Mouse (Mus musculus) midbrain, postnatal 0 days (tissue): ENCODE data around the gene Myl6. TPM values are rescaled to one million over a fixed set of nuclear protein-coding genes. Genes with fewer than 3 reads are reported as not detected.
"Not testable (repeated sequence)": the region's sequence is repeated elsewhere in the genome, so short reads cannot be mapped to it uniquely, and the experiment has no call there.

Source experiments
- ATAC-seq: fragments of 200-750 bp; cut with Nextera tagmentation; 2 replicates; pipeline ENCODE4 v1.8.0; 2017; ENCODE audit warnings: moderate number of reproducible peaks, mild to moderate bottlenecking, moderate TSS enrichment, moderate library complexity; ENCODE audit not compliant: low FRiP score
- DNase-seq: peaks from one replicate; pipeline ENCODE4 v3.0.0-alpha.2; 2015; ENCODE audit warnings: low spot score
- H3K27ac ChIP-seq: fragments of 300-500 bp; sonication (generic); 2 replicates; pipeline ENCODE4 v1.5.1; 2014; ENCODE audit warnings: low read depth, mild to moderate bottlenecking, low read length, mixed read lengths
- H3K27me3 ChIP-seq: fragments of 300-500 bp; sonication (generic); 2 replicates; pipeline ENCODE4 v1.6.1; 2014; ENCODE audit warnings: low read length, control low read depth, mixed read lengths; ENCODE audit not compliant: insufficient read depth
- H3K36me3 ChIP-seq: fragments of 300-500 bp; sonication (generic); 2 replicates; pipeline ENCODE4 v1.6.1; 2014; ENCODE audit warnings: low read length, control low read depth, mixed read lengths; ENCODE audit not compliant: insufficient read depth
- H3K4me1 ChIP-seq: fragments of 300-500 bp; sonication (generic); 2 replicates; pipeline ENCODE4 v1.6.1; 2014; ENCODE audit warnings: mild to moderate bottlenecking, control low read depth, antibody characterized with exemption, low read length, mixed read lengths; ENCODE audit not compliant: insufficient read depth
- H3K4me2 ChIP-seq: fragments of 300-500 bp; sonication (generic); 2 replicates; pipeline ENCODE4 v1.6.1; 2014; ENCODE audit warnings: low read depth, mild to moderate bottlenecking, low read length, mixed read lengths; ENCODE audit not compliant: poor library complexity, severe bottlenecking
- H3K4me3 ChIP-seq: fragments of 300-500 bp; sonication (generic); 2 replicates; pipeline ENCODE4 v1.5.1; 2014; ENCODE audit warnings: low read depth, mild to moderate bottlenecking, low read length, moderate library complexity
- H3K9ac ChIP-seq: fragments of 300-500 bp; sonication (generic); replicated peaks from 2 replicates; pipeline ENCODE4 v1.6.1; 2014; ENCODE audit warnings: mild to moderate bottlenecking, low read length, moderate library complexity, mixed read lengths; ENCODE audit not compliant: poor library complexity, severe bottlenecking
- H3K9me3 ChIP-seq: fragments of 300-500 bp; sonication (generic); 2 replicates; pipeline ENCODE4 v1.6.1; 2016; ENCODE audit warnings: low read length, control low read depth
- CTCF ChIP-seq: IDR thresholded peaks from 2 replicates; pipeline ENCODE4 v1.5.1; 2016; ENCODE audit warnings: antibody characterized with exemption, mild to moderate bottlenecking
- WGBS: fragments of 180-500 bp; shearing (Covaris S2); extraction: QIAGEN DNeasy Blood & Tissue Kit; methylation state at CpG from one replicate; pipeline ENCODE4 v1.1.7; 2014; 5-methylcytosine and 5-hydroxymethylcytosine counted together
- polyA plus RNA-seq: library from polyadenylated mRNA; unstranded; fragments of >200 nt; fragmentation: Nextera tagmentation; extraction: Ambion mirVana; gene quantifications from 2 replicates; pipeline ENCODE4 v1.2.1, GENCODE M21; 2015
- total RNA-seq: library from RNA; depleted of rRNA; stranded (reverse); fragments of >200 nt; gene quantifications from 2 replicates; pipeline ENCODE4 v1.2.3, GENCODE M21; 2014

The Myl6 gene
- total and polyA plus RNA-seq, 2 experiments from 2014 or later: 648 to 946 TPM

- no peaks in the 10 kb centered on the region for H3K4me1 ChIP-seq
- no peaks in the 10 kb centered on the region for H3K9me3 ChIP-seq
- ATAC-seq (no peak), DNase-seq (no peak)
- TF ChIP-seq CTCF: peak; percentile 16; the same call in 1 of the 2 replicates
- 97% methylated on average over 14 of the region's 14 CpGs for WGBS
- H3K27ac ChIP-seq: no peak overlapping the region
- H3K9ac ChIP-seq: no peak overlapping the region
- no peak overlapping the region for H3K4me2 ChIP-seq
- no peaks in the 10 kb centered on the region for H3K27me3 ChIP-seq
- no peak overlapping the region for H3K4me3 ChIP-seq
- H3K36me3 ChIP-seq: peaks cover 10% of the 10 kb centered on the region
These were observed 12.0 kb upstream of the Myl6 start for GRCm38 (mm10) chr10:128505974-128506373.

DNA sequence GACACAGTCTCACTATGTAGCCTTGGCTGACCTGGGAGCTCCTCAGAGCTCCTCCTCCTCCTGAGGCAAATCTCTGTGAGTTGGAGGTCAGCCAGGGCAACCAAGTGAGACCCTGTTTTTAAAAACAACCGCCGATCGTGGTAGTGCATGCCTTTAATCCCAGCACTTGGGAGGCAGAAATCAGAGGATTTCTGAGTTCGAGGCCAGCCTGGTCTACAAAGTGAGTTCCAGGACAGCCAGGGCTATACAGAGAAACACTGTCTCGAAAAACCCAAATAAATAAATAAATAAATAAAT is 11.4 kb upstream of the Myl6 start:
- H3K27me3 ChIP-seq, H3K27ac ChIP-seq, H3K9me3 ChIP-seq, H3K4me1 ChIP-seq, H3K36me3 ChIP-seq, DNase-seq, H3K9ac ChIP-seq, ATAC-seq, H3K4me3 ChIP-seq, H3K4me2 ChIP-seq: not testable (repeated sequence)
- WGBS: 73% methylated on average over 5 of the region's 5 CpGs

GRCm38 (mm10) chr10:128504641-128505370 is 10.9 kb upstream of the Myl6 start:
- Histone ChIP-seq H3K27me3 (no peaks in the 10 kb centered on the region), H3K36me3 (peaks cover 8% of the 10 kb centered on the region), H3K27ac (no peak overlapping the region), H3K9ac (no peak overlapping the region), H3K4me1 (no peaks in the 10 kb centered on the region), H3K4me3 (no peak overlapping the region), H3K4me2 (no peak overlapping the region), H3K9me3 (no peaks in the 10 kb centered on the region)
- DNase-seq: no peak
- WGBS: 80% methylated on average over 9 of the region's 9 CpGs
- no peak for TF ChIP-seq CTCF
- ATAC-seq: no peak

DNA sequence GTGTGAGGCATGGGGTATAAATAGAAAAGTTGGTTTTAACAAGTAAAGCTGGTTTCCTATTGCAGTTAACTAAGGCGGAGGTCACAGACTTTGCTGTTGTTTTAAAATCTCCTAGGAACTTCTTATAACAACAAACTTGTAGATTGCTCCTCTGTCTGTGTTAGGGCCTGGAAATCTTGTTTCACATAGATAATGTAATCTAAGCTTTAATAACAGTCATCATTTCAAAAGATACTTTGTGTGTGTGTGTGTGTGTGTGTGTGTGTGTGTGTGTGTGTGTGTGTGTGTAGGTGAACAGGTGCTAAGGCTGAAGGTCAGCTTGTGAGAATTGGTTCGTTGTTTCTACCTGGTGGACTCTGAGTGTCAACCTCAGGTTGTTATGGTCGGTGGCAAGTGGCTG is 10.1 kb upstream of the Myl6 start:
- WGBS: 93% methylated on average over 3 of the region's 3 CpGs
- H3K4me2 ChIP-seq: no peak overlapping the region
- no peak overlapping the region for H3K9ac ChIP-seq
- DNase-seq (no peak), ATAC-seq (no peak)
- no peaks in the 10 kb centered on the region for H3K4me1 ChIP-seq
- no peak overlapping the region for H3K27ac ChIP-seq
- TF ChIP-seq CTCF: no peak
- H3K4me3 ChIP-seq: no peak overlapping the region
- H3K9me3 ChIP-seq: no peaks in the 10 kb centered on the region
- no peaks in the 10 kb centered on the region for H3K27me3 ChIP-seq
- peaks cover 6% of the 10 kb centered on the region; the same call in 1 of the 2 replicates for H3K36me3 ChIP-seq

DNA sequence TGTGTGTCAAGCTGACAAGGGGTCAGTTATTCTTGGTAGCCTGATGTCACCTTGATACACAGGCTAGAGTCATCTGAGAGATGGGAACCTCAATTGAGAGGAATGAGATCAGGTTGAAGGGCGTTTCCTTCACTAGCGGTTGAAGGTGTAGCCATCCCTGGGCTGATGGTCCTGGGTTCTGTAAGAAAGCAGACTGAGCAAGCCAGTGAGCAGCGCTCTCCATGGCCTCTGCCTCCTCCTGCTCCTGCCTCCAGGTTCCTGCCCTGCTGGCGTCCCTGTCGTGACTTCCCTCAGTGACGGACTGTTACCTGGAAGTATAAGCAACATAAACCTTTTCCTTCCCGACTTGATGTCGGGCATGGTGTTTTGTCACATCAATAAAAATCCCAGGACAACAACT is 9.6 kb upstream of the Myl6 start:
- H3K9me3 ChIP-seq: no peaks in the 10 kb centered on the region
- H3K4me2 ChIP-seq: no peak overlapping the region
- no peak overlapping the region for H3K4me3 ChIP-seq
- DNase-seq (no peak), ATAC-seq (no peak)
- 76% methylated on average over 8 of the region's 8 CpGs for WGBS
- H3K9ac ChIP-seq: no peak overlapping the region
- H3K27ac ChIP-seq: no peak overlapping the region
- no peak for TF ChIP-seq CTCF
- H3K27me3 ChIP-seq: no peaks in the 10 kb centered on the region
- H3K4me1 ChIP-seq: no peaks in the 10 kb centered on the region
- H3K36me3 ChIP-seq: peaks cover 6% of the 10 kb centered on the region; the same call in 1 of the 2 replicates

DNA sequence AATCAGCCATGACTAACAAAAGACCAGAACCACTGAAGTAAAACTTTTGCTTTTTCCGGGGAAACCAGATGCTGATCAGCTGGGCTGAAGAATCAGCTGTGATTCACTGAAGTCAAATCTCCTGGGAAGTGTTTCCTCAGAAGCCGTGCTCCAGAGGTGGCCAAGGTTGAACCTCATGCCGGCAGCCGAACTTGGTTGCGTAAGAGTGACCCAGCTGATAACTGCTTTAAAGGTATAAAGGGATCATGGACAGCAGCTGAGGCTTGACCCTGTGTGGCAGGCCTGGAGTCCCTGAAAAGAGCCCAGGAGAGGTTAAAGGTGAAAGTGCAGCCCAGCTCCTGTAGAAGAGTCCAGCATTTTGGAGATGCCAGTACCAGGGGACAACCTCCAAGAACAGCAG is 8.4 kb upstream of the Myl6 start:
- Histone ChIP-seq H3K9ac (no peak overlapping the region), H3K27ac (no peak overlapping the region), H3K9me3 (no peaks in the 10 kb centered on the region), H3K4me1 (peaks cover 7% of the 10 kb centered on the region; the same call in 1 of the 2 replicates), H3K36me3 (peaks cover 4% of the 10 kb centered on the region; the same call in 1 of the 2 replicates), H3K27me3 (no peaks in the 10 kb centered on the region), H3K4me2 (no peak overlapping the region), H3K4me3 (no peak overlapping the region)
- ATAC-seq (no peak), DNase-seq (no peak)
- no peak for TF ChIP-seq CTCF
- WGBS: 86% methylated on average over 5 of the region's 5 CpGs
